Mouse (Mus musculus) cerebellum, adult 2 months (tissue): ENCODE measurements around the gene Pgghg.

Experiments used
- CTCF ChIP-seq: fragments of 200-500 bp; IDR thresholded peaks from 2 replicates; pipeline ENCODE4 v1.5.1; 2011; ENCODE audit warnings: low read depth, mild to moderate bottlenecking, control low read depth, low read length, moderate library complexity, borderline replicate concordance; ENCODE audit not compliant: insufficient read depth
- POLR2A ChIP-seq: fragments of 200-500 bp; IDR thresholded peaks from 2 replicates; pipeline ENCODE4 v1.6.1; 2011; ENCODE audit warnings: low read length, control low read depth, borderline replicate concordance; ENCODE audit not compliant: insufficient read depth

DNA sequence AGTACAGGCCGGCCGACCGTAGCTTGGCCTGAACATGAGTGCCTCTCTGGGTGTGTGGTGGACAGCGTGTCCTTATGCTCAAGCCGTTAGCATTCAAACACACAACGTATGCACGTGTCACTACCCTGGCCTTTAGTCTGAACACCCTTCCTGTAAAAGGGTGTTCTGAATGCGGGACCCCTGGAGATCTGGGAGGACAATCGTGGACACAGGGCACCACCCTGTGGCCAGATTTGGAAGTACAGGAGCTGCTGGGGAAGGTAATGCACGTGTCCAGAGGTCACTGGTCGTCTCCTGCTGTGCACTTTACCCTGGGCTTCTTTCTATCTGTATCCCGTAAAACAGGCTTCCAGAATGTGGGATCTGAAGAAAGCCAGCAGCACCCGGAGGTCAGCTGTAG is 38.0 kb upstream of the Pgghg start:
- TF ChIP-seq CTCF (peak; percentile 99), POLR2A (no peak)
